Mouse (Mus musculus): ENCODE data around the gene Amotl2.
"Not testable (repeated sequence)": the region's sequence is repeated elsewhere in the genome, so short reads cannot be mapped to it uniquely, and the experiment has no call there.

DNA sequence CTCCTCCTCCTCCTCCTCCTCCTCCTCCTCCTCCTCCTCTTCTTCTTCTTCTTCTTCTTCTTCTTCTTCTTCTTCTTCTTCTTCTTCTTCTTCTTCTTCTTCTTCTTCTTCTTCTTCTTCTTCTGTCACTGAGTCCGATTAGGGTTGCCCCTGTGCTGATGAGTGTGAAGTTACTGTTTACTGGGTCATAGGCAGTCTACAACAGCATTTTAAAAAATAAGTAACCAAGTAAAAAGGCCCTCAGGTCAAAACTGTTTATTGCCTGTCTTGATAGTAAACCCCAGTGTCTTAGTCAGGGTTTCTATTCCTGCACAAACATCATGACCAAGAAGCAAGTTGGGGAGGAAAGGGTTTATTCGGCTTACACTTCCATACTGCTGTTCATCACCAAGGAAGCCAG, 48.1 kb downstream of the Amotl2 start:
- not testable (repeated sequence) for TF ChIP-seq MAX (IDR thresholded peaks at IDR 0.05; ENCODE audit: low read depth); POLR2A (IDR thresholded peaks at IDR 0.05; ENCODE audit: insufficient read length, low read depth); TCF12 (IDR thresholded peaks at IDR 0.05; ENCODE audit: insufficient read depth, poor library complexity, severe bottlenecking); MYOD1 (IDR thresholded peaks at IDR 0.05; ENCODE audit: control insufficient read depth in 1 of 3, insufficient read length in 2 of 3, low read depth in 2 of 3); POLR2AphosphoS2 (IDR thresholded peaks at IDR 0.05; ENCODE audit: insufficient read length, low read depth); MYOG (IDR thresholded peaks at IDR 0.05; ENCODE audit: control insufficient read depth in 1 of 3, insufficient read depth in 1 of 3, insufficient read length in 2 of 3, low read depth in 2 of 3); TCF3 (IDR thresholded peaks at IDR 0.05; ENCODE audit: insufficient read length, low read depth); E2F4 (IDR thresholded peaks at IDR 0.05; ENCODE audit: insufficient read depth); CEBPB (IDR thresholded peaks at IDR 0.05; ENCODE audit: insufficient read depth, poor library complexity, severe bottlenecking); USF1 (IDR thresholded peaks at IDR 0.05; ENCODE audit: low read depth); REST (IDR thresholded peaks at IDR 0.05; ENCODE audit: insufficient read depth, insufficient read length); SRF (IDR thresholded peaks at IDR 0.05; ENCODE audit: control insufficient read depth, insufficient read length, low read depth)

All from myocyte (in vitro differentiated cells).